Comparison of ENCODE assay signal across 14 mouse cellular contexts in the genomic region with DNA sequence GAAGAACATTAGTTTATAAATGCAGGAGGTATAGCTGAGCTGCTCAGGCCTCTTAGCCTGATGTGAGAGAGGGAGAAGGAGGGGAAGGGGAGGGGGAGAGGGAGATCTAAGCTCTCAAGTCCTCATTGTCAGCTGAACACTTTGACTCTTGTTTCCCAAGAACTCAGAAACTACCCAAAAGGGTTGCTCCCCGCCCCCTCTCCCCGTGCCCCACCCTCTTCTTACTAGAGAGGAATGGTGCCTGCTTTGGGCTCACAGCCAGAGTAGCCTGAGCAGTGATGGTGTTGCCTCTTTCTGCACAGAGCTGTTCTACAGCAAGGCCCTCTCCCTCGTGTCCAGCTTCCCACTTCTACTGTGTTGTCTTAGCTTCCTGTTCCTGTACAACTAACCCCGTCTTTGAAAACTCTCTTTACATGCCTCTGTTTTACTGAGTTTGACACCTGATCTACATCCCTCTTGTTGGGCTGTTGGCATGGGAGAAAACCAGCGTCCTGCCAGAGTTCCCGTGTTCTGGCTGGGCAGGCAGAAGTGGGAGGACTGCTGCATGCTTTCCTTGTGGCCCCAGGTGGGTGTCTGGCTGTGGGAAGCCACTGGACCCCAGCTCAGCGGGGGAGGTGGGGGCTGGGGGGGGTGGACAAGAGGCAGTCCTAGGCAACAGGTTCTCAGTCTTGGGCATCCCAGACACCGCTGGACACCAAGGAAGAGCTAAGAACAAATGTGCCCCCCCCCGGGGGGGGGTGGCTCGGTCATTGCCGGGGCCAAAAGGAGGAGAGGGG. TPM values are rescaled to one million over a fixed set of nuclear protein-coding genes. Genes with fewer than 3 reads are reported as not detected.
DNase-seq lines count a peak whose midpoint lies in the region; ATAC-seq and TF ChIP-seq lines count a peak whose summit lies in the region.
"Had no signal": no experiment of that assay in that cellular context is flagged by ENCODE, and none has a peak within 500 bp of the region (broad histone marks: within the 10 kb centered on the region; RNA-seq: fewer than 3 reads in every experiment).

No protein-coding gene starts in this region.

- TF ChIP-seq POLR2A in lung, adult 2 months (IDR thresholded peaks at IDR 0.05; ENCODE audit: borderline replicate concordance, extremely low read depth, low read depth, low read length), result no peak

- DNase-seq in embryo, embryonic 11 days, result peak; percentile 8
- DNase-seq in embryo, embryonic 10 days (ENCODE audit: low spot score), result no peak
- peak; percentile 46 for DNase-seq in lung, embryonic 14.5 days
- DNase-seq in lung, adult 2 months, result no peak
- no peak for DNase-seq in left cerebral cortex, postnatal 14 days (ENCODE audit: low spot score in 2 of 2)
- DNase-seq: gastrocnemius, postnatal 14 days; heart, postnatal 36 days had no signal

- intact Hi-C loops in left cerebral cortex, postnatal 14 days (cut with DNase I), result no loop called here

- H3K27me3 ChIP-seq in lung, embryonic 14.5 days (ENCODE audit: insufficient read depth, low read length), result no peaks in the 10 kb centered on the region
- no peaks in the 10 kb centered on the region for H3K27me3 ChIP-seq in intestine, postnatal 0 days (replicated peaks; ENCODE audit: control insufficient read depth, insufficient read depth, low read length)
- no peaks in the 10 kb centered on the region for H3K27me3 ChIP-seq in stomach, embryonic 16.5 days (ENCODE audit: control insufficient read depth, insufficient read depth, low read length)
- H3K27me3 ChIP-seq in heart, embryonic 11.5 days (ENCODE audit: control insufficient read depth, insufficient read depth, low read length), result no peaks in the 10 kb centered on the region

- ATAC-seq in lung, embryonic 14.5 days (ENCODE audit: insufficient read depth), result peak; percentile 69
- ATAC-seq in intestine, postnatal 0 days, result 0 out of 2 replicates have a peak, but pooled peaks have one; percentile 26
- peak; percentile 68; the same call in 1 of the 2 replicates for ATAC-seq in stomach, embryonic 16.5 days (ENCODE audit: insufficient read depth, low FRiP score)
- no peak for ATAC-seq in heart, embryonic 11.5 days (replicated peaks; ENCODE audit: insufficient number of reproducible peaks, low FRiP score, low TSS enrichment)

- H3K36me3 ChIP-seq in lung, embryonic 14.5 days (ENCODE audit: insufficient read depth), result no peaks in the 10 kb centered on the region
- H3K36me3 ChIP-seq in intestine, postnatal 0 days (ENCODE audit: control insufficient read depth, insufficient read depth), result no peaks in the 10 kb centered on the region
- no peaks in the 10 kb centered on the region for H3K36me3 ChIP-seq in stomach, embryonic 16.5 days (ENCODE audit: control insufficient read depth, insufficient read depth, low read length)
- no peaks in the 10 kb centered on the region for H3K36me3 ChIP-seq in heart, embryonic 11.5 days (ENCODE audit: control insufficient read depth, insufficient read depth, low read length)
- H3K36me3 ChIP-seq: G1E had no signal

- peaks cover 5% of the 10 kb centered on the region; the same call in 1 of the 2 replicates for H3K4me1 ChIP-seq in lung, embryonic 14.5 days (ENCODE audit: insufficient read depth)
- H3K4me1 ChIP-seq in lung, adult 2 months (ENCODE audit: control insufficient read depth, insufficient read depth, low read length), result no peaks in the 10 kb centered on the region
- H3K4me1 ChIP-seq in intestine, postnatal 0 days (replicated peaks; ENCODE audit: control insufficient read depth, insufficient read depth, low read length), result peaks cover 7% of the 10 kb centered on the region; the same call in 1 of the 2 replicates
- peaks cover 7% of the 10 kb centered on the region for H3K4me1 ChIP-seq in stomach, embryonic 16.5 days (ENCODE audit: control insufficient read depth, insufficient read depth, low read length)
- H3K4me1 ChIP-seq in heart, embryonic 11.5 days (ENCODE audit: control insufficient read depth, insufficient read depth, low read length), result no peaks in the 10 kb centered on the region

- 46% methylated on average over 11 of the region's 11 CpGs for WGBS in lung, embryonic 14.5 days
- 49% methylated on average over 11 of the region's 11 CpGs for WGBS in lung, adult 2 months
- WGBS in intestine, postnatal 0 days, result 56% methylated on average over 11 of the region's 11 CpGs
- WGBS in stomach, embryonic 16.5 days, result 59% methylated on average over 11 of the region's 11 CpGs
- 52% methylated on average over 11 of the region's 11 CpGs for WGBS in heart, embryonic 11.5 days (ENCODE audit: insufficient replicate concordance)

- H3K9ac ChIP-seq in lung, embryonic 14.5 days, result no peak overlapping the region
- H3K9ac ChIP-seq in intestine, postnatal 0 days (ENCODE audit: low read depth, low read length), result no peak overlapping the region
- no peak overlapping the region for H3K9ac ChIP-seq in stomach, embryonic 16.5 days (ENCODE audit: low read length)
- H3K9ac ChIP-seq in heart, embryonic 11.5 days (ENCODE audit: low read depth, low read length), result no peak overlapping the region

- H3K27ac ChIP-seq in lung, embryonic 14.5 days (ENCODE audit: low read depth), result no peak overlapping the region; the same call in 1 of the 2 replicates
- no peak overlapping the region for H3K27ac ChIP-seq in intestine, postnatal 0 days (ENCODE audit: low read depth, low read length)
- no peak overlapping the region; the same call in 1 of the 2 replicates for H3K27ac ChIP-seq in stomach, embryonic 16.5 days (ENCODE audit: low read length)
- H3K27ac ChIP-seq in heart, embryonic 11.5 days (ENCODE audit: low read depth, low read length), result no peak overlapping the region

- H3K4me3 ChIP-seq in lung, embryonic 14.5 days (ENCODE audit: low read depth, low read length), result no peak overlapping the region
- H3K4me3 ChIP-seq in lung, adult 2 months (replicated peaks; ENCODE audit: extremely low read depth, low read depth, low read length), result no peak overlapping the region
- H3K4me3 ChIP-seq in intestine, postnatal 0 days (ENCODE audit: low read depth, low read length), result no peak overlapping the region
- no peak overlapping the region for H3K4me3 ChIP-seq in stomach, embryonic 16.5 days (replicated peaks; ENCODE audit: low read length)
- no peak overlapping the region for H3K4me3 ChIP-seq in heart, embryonic 11.5 days (ENCODE audit: low read depth, low read length)

- no peak for TF ChIP-seq CTCF in lung, embryonic 14.5 days (IDR thresholded peaks at IDR 0.05; ENCODE audit: low read depth)
- TF ChIP-seq CTCF in lung, adult 2 months (IDR thresholded peaks at IDR 0.05; ENCODE audit: insufficient read depth, low read length), result no peak
- TF ChIP-seq CTCF in intestine, postnatal 0 days (IDR thresholded peaks at IDR 0.05; ENCODE audit: low read depth), result no peak

- no peaks in the 10 kb centered on the region for H3K9me3 ChIP-seq in lung, embryonic 14.5 days (ENCODE audit: low read depth, low read length)
- no peaks in the 10 kb centered on the region for H3K9me3 ChIP-seq in intestine, postnatal 0 days (ENCODE audit: control insufficient read depth)
- H3K9me3 ChIP-seq in stomach, embryonic 16.5 days (replicated peaks; ENCODE audit: control insufficient read depth, low read length), result no peaks in the 10 kb centered on the region
- H3K9me3 ChIP-seq in heart, embryonic 11.5 days (replicated peaks; ENCODE audit: control insufficient read depth, low read length), result no peaks in the 10 kb centered on the region

- no peak overlapping the region for H3K4me2 ChIP-seq in lung, embryonic 14.5 days
- H3K4me2 ChIP-seq in intestine, postnatal 0 days (replicated peaks; ENCODE audit: low read depth), result no peak overlapping the region
- no peak overlapping the region for H3K4me2 ChIP-seq in stomach, embryonic 16.5 days (ENCODE audit: low read depth, low read length)
- H3K4me2 ChIP-seq in heart, embryonic 11.5 days, result no peak overlapping the region

RNA-seq across cellular contexts. Expression of gene Hmgcs2, which starts 6.4 kb away (rescaled TPM):
- polyA plus RNA-seq in lung, embryonic 14.5 days (2014; fragmentation: Nextera tagmentation; extraction: Ambion mirVana), result 1.2 and 1.6 TPM in 2 replicates
- 12.8 and 14.4 TPM in 2 replicates for polyA plus RNA-seq in lung, adult 2 months (2012; rRNA removed)
- polyA plus RNA-seq in intestine, postnatal 0 days (2015; fragmentation: Nextera tagmentation; extraction: Ambion mirVana), result 649 and 754 TPM in 2 replicates
- polyA plus RNA-seq in stomach, embryonic 16.5 days (2015; fragmentation: Nextera tagmentation; extraction: Ambion mirVana), result 91.5 and 93.3 TPM in 2 replicates
- total RNA-seq in left cerebral cortex, postnatal 14 days (2021), result 10 to 100 TPM; 10.5 to 10.9 TPM
- polyA plus RNA-seq in heart, embryonic 11.5 days (2014; fragmentation: Nextera tagmentation; extraction: Ambion mirVana), result 6.5 and 8.1 TPM in 2 replicates
- total RNA-seq: G1E had no signal
- polyA plus RNA-seq: G1E had no signal

RNA-seq across cellular contexts. Expression of gene Reg4, which starts 51.9 kb away (rescaled TPM):
- polyA plus RNA-seq in lung, embryonic 14.5 days (2014; fragmentation: Nextera tagmentation; extraction: Ambion mirVana), result not detected in 2 replicates
- 0.34 TPM in 1 of 2 replicates, not detected in the other for polyA plus RNA-seq in lung, adult 2 months (2012; rRNA removed)
- 90.6 and 144 TPM in 2 replicates for polyA plus RNA-seq in intestine, postnatal 0 days (2015; fragmentation: Nextera tagmentation; extraction: Ambion mirVana)
- polyA plus RNA-seq in stomach, embryonic 16.5 days (2015; fragmentation: Nextera tagmentation; extraction: Ambion mirVana), result 0.30 and 1.1 TPM in 2 replicates
- not detected for total RNA-seq in left cerebral cortex, postnatal 14 days (2021)
- polyA plus RNA-seq in heart, embryonic 11.5 days (2014; fragmentation: Nextera tagmentation; extraction: Ambion mirVana), result not detected in 2 replicates
- total RNA-seq: adrenal gland, adult 18-20 months; G1E; gastrocnemius, postnatal 14 days; heart, postnatal 36 days; megakaryocyte, adult 5-6 weeks had no signal
- polyA plus RNA-seq: G1E; limb, embryonic 11.5 days had no signal

Comparison
In these comparisons a context has a peak if more than half of its experiments do, and no peak if none do; other contexts are left out.
1. DNase-seq: peak in embryo, embryonic 11 days (single experiment) and lung, embryonic 14.5 days (single experiment); none in embryo, embryonic 10 days (single experiment), lung, adult 2 months (single experiment) and left cerebral cortex, postnatal 14 days (0 of 2).
2. RNA of gene Reg4, which starts 51.9 kb away (polyA plus RNA-seq): 90.6 to 144 TPM in intestine, postnatal 0 days; 0.30 to 1.1 TPM in stomach, embryonic 16.5 days, not detected in lung, embryonic 14.5 days, 0.34 TPM in lung, adult 2 months and not detected in heart, embryonic 11.5 days; every median in the first group is over 10 times any median in the second.